Mouse (Mus musculus) small intestine, adult 2 months (tissue): ENCODE data around the gene Gipr.

ENCODE experiments used
- CTCF ChIP-seq: fragments of 200-500 bp; IDR thresholded peaks from 2 replicates; pipeline ENCODE4 v1.5.1; 2012; ENCODE audit warnings: low read depth, mild to moderate bottlenecking, control low read depth, inconsistent platforms, low read length, moderate library complexity, mixed read lengths; ENCODE audit not compliant: insufficient replicate concordance, insufficient read length; ENCODE audit errors: extremely low read depth
- POLR2A ChIP-seq: fragments of 200-500 bp; IDR thresholded peaks from 2 replicates; pipeline ENCODE4 v1.6.1; 2012; ENCODE audit warnings: low read depth, mild to moderate bottlenecking, control low read depth, inconsistent platforms, low read length, moderate library complexity

- TF ChIP-seq POLR2A: no peak
- no peak for TF ChIP-seq CTCF
Observed at GRCm38 (mm10) chr7:19164189-19164588, 1.7 kb downstream of the Gipr start.
